Mouse (Mus musculus): ENCODE measurements at regions not wholly inside any gene's neighbourhood (a gene's known extent, or its start where the extent isn't known, plus 50 kb on each side); places are given as distances from the start of the nearest gene placed in this dataset.

DNA sequence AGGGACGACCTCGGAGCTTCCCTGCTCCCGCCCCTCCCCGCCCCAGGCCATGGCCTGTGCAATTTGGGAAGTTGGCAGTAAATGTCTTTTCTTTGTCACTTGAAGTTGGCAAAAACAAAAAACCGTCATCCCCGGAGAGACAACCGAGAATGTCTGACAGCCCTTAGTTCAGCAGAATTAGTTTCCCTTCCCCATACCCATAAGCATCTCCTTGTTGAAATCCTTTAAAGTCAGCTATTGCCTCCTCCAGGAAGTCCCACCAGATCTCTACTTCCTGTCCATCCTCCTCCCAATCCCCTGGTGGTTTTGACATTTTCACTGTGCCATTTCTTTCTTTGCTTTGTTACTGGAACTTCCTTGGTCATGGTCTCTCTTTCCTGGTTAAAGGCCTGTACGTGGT is 54.8 kb downstream of the Foxb1 start:
- no peaks in the 10 kb centered on the region for H3K27me3 ChIP-seq (ENCODE audit: control insufficient read depth, insufficient read depth, low read length)
- DNase-seq, result no peak
- TF ChIP-seq POLR2A (IDR thresholded peaks at IDR 0.05; ENCODE audit: borderline replicate concordance, insufficient read depth, low read length), result no peak
- TF ChIP-seq CTCF (IDR thresholded peaks at IDR 0.05; ENCODE audit: borderline replicate concordance, insufficient read depth, low read depth, low read length), result no peak
- no peaks in the 10 kb centered on the region for H3K4me1 ChIP-seq (ENCODE audit: control insufficient read depth, insufficient read depth, low read length)
- 46% methylated on average over 8 of the region's 8 CpGs for WGBS
- no peak overlapping the region for H3K27ac ChIP-seq (ENCODE audit: insufficient read depth, low read length)
- H3K4me3 ChIP-seq (replicated peaks; ENCODE audit: insufficient read depth, low read depth, low read length), result no peak overlapping the region

DNA sequence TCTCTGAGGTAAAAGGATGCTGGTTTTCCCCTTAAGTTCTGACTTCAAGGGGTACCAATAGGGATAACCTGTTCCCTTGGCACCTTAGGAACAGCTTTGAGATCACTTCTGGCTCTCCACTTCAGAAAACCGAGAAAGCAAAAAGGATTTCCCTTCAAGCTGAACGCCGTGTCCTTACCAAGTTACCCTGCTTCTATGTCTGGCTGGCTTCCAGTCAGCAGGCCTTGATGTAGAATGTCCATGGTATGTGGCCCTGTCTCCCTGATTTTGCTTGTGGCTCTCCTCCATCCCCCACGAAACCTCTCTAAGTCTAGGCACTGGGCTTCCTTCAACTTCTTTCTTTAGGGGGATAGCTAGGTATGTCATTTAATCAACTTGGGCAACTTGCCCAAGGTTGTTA is 55.7 kb downstream of the Foxb1 start:
- H3K4me3 ChIP-seq (replicated peaks; ENCODE audit: insufficient read depth, low read depth, low read length), result no peak overlapping the region
- no peak for DNase-seq
- no peaks in the 10 kb centered on the region for H3K4me1 ChIP-seq (ENCODE audit: control insufficient read depth, insufficient read depth, low read length)
- no peak overlapping the region for H3K27ac ChIP-seq (ENCODE audit: insufficient read depth, low read length)
- no peaks in the 10 kb centered on the region for H3K27me3 ChIP-seq (ENCODE audit: control insufficient read depth, insufficient read depth, low read length)
- 46% methylated on average over 4 of the region's 4 CpGs for whole genome bisulfite sequencing
- TF ChIP-seq CTCF (IDR thresholded peaks at IDR 0.05; ENCODE audit: borderline replicate concordance, insufficient read depth, low read depth, low read length) (no peak), POLR2A (IDR thresholded peaks at IDR 0.05; ENCODE audit: borderline replicate concordance, insufficient read depth, low read length) (no peak)

DNA sequence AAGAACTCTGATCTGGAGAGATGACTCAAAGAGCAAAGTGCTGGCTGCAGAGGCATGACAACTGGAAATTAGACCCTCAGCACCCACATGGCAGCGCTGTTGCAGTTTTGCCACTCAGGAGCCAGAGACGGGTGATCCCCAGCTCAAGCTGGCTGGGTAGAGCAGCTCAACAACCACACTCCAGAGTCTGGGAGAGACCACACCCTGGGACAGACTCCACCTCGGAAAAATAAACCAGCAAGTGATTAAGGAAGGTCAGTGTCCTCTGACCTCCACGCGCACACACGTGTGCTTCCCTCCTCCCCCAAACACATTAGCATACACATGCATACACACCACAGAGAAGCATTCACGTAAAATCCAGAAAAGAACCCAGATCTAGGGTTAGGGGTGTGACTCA is 57.0 kb downstream of the Foxb1 start:
- DNase-seq, result no peak
- Histone ChIP-seq H3K4me1 (ENCODE audit: control insufficient read depth, insufficient read depth, low read length) (no peaks in the 10 kb centered on the region), H3K4me3 (replicated peaks; ENCODE audit: insufficient read depth, low read depth, low read length) (no peak overlapping the region), H3K27ac (ENCODE audit: insufficient read depth, low read length) (no peak overlapping the region), H3K27me3 (ENCODE audit: control insufficient read depth, insufficient read depth, low read length) (no peaks in the 10 kb centered on the region)
- no peak for TF ChIP-seq CTCF (IDR thresholded peaks at IDR 0.05; ENCODE audit: borderline replicate concordance, insufficient read depth, low read depth, low read length)
- TF ChIP-seq POLR2A (IDR thresholded peaks at IDR 0.05; ENCODE audit: borderline replicate concordance, insufficient read depth, low read length), result no peak
- WGBS, result 81% methylated on average over 7 of the region's 7 CpGs

DNA sequence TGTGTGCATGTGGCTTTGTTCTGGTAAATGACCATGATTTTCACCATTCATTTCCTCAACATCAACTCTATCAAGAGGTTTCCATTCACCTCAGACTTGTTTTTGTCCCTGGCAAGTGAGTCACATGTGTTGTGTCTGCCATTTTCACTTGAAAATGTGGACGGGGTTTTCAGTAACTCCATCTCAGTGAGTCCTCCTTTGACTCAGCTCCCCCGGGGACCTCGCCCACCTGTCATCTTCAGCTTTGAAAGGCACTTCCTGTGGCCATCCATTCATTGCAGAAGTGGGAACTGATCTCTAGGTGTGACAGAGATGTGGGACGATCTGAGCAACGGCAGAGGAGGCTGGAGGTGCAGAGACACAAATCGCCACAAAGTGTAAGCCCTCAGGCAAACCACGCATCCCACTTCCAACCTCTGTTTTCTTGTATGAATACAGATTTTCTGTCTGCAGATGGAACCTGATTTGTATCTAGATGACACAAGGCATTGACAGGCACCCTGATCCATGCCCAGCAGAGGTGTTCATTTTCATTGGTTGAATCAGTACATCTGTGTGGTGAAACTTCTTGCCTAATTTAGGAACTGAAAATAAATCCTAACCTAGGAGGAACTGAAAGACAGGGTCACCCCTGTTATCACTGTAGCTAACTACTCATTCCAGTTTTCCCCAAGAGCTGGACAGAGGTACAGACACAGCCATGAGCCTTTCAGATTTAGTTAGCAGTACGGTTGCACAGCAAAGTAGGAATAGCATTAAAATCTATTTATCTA is 58.4 kb downstream of the Foxb1 start:
- H3K27ac ChIP-seq (ENCODE audit: insufficient read depth, low read length), result no peak overlapping the region
- no peaks in the 10 kb centered on the region; the same call in 1 of the 2 replicates for H3K4me1 ChIP-seq (ENCODE audit: control insufficient read depth, insufficient read depth, low read length)
- H3K27me3 ChIP-seq (ENCODE audit: control insufficient read depth, insufficient read depth, low read length), result no peaks in the 10 kb centered on the region
- TF ChIP-seq POLR2A (IDR thresholded peaks at IDR 0.05; ENCODE audit: borderline replicate concordance, insufficient read depth, low read length), result no peak
- no peak for DNase-seq
- H3K4me3 ChIP-seq (replicated peaks; ENCODE audit: insufficient read depth, low read depth, low read length), result no peak overlapping the region
- WGBS, result 83% methylated on average over 8 of the region's 8 CpGs

DNA sequence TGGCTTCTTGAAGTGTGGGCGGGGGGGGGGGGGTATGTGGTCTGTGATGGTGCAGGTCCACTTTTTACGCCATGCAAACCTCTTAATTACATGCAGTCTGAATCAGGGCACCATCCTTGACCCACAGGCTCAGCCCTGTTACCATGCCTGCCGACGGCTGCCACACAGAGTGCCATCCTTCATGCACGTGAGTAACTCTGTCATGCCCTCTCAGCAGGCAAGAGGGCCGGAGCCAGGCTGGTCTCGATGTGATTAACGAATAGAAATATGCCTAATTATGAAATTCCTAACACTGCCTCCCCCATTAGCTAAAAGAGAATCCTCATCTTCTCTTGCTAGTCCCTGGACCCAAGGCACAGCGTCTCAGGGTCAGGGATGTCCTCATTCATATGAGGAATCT is 60.0 kb downstream of the Foxb1 start:
- 28% methylated on average over 9 of the region's 9 CpGs for WGBS
- H3K27me3 ChIP-seq (ENCODE audit: control insufficient read depth, insufficient read depth, low read length), result no peaks in the 10 kb centered on the region
- H3K4me3 ChIP-seq (replicated peaks; ENCODE audit: insufficient read depth, low read depth, low read length), result no peak overlapping the region
- no peaks in the 10 kb centered on the region; the same call in 1 of the 2 replicates for H3K4me1 ChIP-seq (ENCODE audit: control insufficient read depth, insufficient read depth, low read length)
- DNase-seq, result no peak
- TF ChIP-seq CTCF (IDR thresholded peaks at IDR 0.05; ENCODE audit: borderline replicate concordance, insufficient read depth, low read depth, low read length) (no peak), POLR2A (IDR thresholded peaks at IDR 0.05; ENCODE audit: borderline replicate concordance, insufficient read depth, low read length) (no peak)
- no peak overlapping the region for H3K27ac ChIP-seq (ENCODE audit: insufficient read depth, low read length)

DNA sequence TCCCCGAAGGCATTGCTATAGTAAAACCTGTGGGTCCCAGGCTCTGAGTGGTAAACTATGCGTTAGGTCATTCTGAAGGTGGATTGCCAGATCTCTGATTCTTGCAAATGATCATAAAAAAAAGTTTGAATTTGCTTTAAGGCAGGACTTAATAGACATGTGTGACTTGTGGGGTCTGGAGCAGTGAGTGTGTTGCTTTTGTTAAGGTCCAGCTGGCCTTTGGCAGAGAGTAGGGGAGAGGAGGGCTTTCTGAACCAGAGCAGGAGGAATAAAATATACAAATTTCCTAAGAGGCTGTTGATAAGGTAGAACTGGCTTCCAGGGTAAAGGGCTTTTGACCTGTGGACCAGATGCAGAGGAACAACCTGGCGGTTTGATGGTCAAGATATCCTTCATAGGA is 69.0 kb downstream of the Foxb1 start:
- WGBS, result 94% methylated on average over 3 of the region's 3 CpGs
- no peaks in the 10 kb centered on the region for H3K27me3 ChIP-seq (ENCODE audit: control insufficient read depth, insufficient read depth, low read length)
- H3K4me1 ChIP-seq (ENCODE audit: control insufficient read depth, insufficient read depth, low read length), result no peaks in the 10 kb centered on the region
- H3K27ac ChIP-seq (ENCODE audit: insufficient read depth, low read length), result no peak overlapping the region
- no peak for TF ChIP-seq POLR2A (IDR thresholded peaks at IDR 0.05; ENCODE audit: borderline replicate concordance, insufficient read depth, low read length)
- TF ChIP-seq CTCF (IDR thresholded peaks at IDR 0.05; ENCODE audit: borderline replicate concordance, insufficient read depth, low read depth, low read length), result no peak
- H3K4me3 ChIP-seq (replicated peaks; ENCODE audit: insufficient read depth, low read depth, low read length), result no peak overlapping the region
- DNase-seq, result no peak

DNA sequence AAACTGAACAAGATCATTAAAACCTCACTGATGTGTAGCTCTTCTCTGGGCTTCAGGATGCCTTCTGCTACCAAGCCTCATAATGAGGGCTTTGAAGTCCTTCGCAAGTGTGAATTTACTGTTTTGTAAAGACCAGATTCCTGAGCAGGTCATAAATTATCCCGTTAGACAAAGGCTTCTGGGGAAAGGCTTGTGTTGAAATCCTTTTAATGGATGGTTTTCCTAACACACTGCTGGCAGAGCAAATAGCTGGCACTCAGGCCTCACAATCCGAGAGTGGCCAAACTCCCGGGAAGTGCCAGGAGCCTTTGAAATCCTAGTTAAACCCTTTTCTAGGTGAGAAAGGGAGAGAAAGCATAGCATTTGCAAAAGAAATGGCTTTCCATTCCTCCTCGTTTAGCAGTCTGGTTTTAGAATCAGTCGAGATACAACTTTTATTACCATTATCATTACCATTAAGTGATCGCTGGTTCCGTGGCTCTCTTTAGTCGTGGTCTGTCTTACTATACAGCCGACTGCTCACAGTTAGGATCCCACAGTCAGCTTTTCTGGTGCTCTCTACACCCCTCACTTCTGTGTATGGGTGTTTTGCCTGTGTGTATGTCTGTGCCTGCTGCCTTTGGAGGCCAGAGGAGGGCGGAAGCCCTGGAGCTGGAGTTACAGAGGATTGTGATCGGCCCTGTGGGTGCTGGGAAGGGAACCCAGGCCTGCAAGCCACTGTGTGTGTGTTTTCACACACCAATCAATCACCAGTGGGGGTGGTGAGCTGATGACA is 73.2 kb downstream of the Foxb1 start:
- TF ChIP-seq POLR2A (IDR thresholded peaks at IDR 0.05; ENCODE audit: borderline replicate concordance, insufficient read depth, low read length), result no peak
- no peak for TF ChIP-seq CTCF (IDR thresholded peaks at IDR 0.05; ENCODE audit: borderline replicate concordance, insufficient read depth, low read depth, low read length)
- H3K4me1 ChIP-seq (ENCODE audit: control insufficient read depth, insufficient read depth, low read length), result no peaks in the 10 kb centered on the region
- no peaks in the 10 kb centered on the region for H3K27me3 ChIP-seq (ENCODE audit: control insufficient read depth, insufficient read depth, low read length)
- DNase-seq, result no peak
- H3K27ac ChIP-seq (ENCODE audit: insufficient read depth, low read length), result no peak overlapping the region
- no peak overlapping the region for H3K4me3 ChIP-seq (replicated peaks; ENCODE audit: insufficient read depth, low read depth, low read length)
- 63% methylated on average over 12 of the region's 12 CpGs for WGBS

DNA sequence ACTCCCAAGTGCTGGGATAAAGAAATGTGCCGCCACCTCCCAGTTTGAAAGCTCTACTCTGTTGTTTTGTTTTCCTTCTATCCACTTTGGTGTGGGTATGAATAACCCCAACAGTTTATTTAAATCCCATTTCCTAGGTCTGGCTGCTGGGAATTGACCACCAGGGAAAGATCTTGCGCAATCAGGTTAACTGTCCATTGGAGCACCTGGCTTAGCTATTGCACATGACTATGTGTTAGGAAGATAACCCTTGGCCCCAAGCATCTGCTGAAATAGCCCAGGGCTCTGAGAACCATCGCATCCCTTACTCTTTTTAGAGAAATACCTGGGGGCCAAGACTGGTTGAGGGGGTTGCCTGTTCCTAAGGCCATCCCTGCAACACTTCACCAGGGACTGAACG is 74.0 kb downstream of the Foxb1 start:
- Histone ChIP-seq H3K4me1 (ENCODE audit: control insufficient read depth, insufficient read depth, low read length) (no peaks in the 10 kb centered on the region), H3K4me3 (replicated peaks; ENCODE audit: insufficient read depth, low read depth, low read length) (no peak overlapping the region), H3K27ac (ENCODE audit: insufficient read depth, low read length) (no peak overlapping the region), H3K27me3 (ENCODE audit: control insufficient read depth, insufficient read depth, low read length) (no peaks in the 10 kb centered on the region)
- TF ChIP-seq POLR2A (IDR thresholded peaks at IDR 0.05; ENCODE audit: borderline replicate concordance, insufficient read depth, low read length) (no peak), CTCF (IDR thresholded peaks at IDR 0.05; ENCODE audit: borderline replicate concordance, insufficient read depth, low read depth, low read length) (no peak)
- WGBS, result 93% methylated on average over 4 of the region's 4 CpGs
- DNase-seq, result no peak
